Mouse (Mus musculus) embryonic facial prominence, embryonic 12.5 days (tissue): ENCODE results near the gene Ccna1. TPM values are rescaled to one million over a fixed set of nuclear protein-coding genes. Genes with fewer than 3 reads are reported as not detected.
A peak's percentile ranks its signal among the peaks of the same experiment; 100 is the strongest.

Experiments
- ATAC-seq: fragments of 200-750 bp; cut with Nextera tagmentation; 2 replicates; pipeline ENCODE4 v1.8.0; 2017; ENCODE audit not compliant: insufficient number of reproducible peaks, insufficient read depth, low FRiP score, low TSS enrichment
- H3K27ac ChIP-seq: fragments of 300-500 bp; sonication (generic); 2 replicates; pipeline ENCODE4 v1.5.1; 2016; ENCODE audit warnings: mild to moderate bottlenecking
- H3K27me3 ChIP-seq: fragments of 300-500 bp; sonication (generic); 2 replicates; pipeline ENCODE4 v1.6.1; 2016; ENCODE audit warnings: mild to moderate bottlenecking, moderate library complexity
- H3K36me3 ChIP-seq: fragments of 300-500 bp; sonication (generic); 2 replicates; pipeline ENCODE4 v1.6.1; 2016; ENCODE audit warnings: mild to moderate bottlenecking
- H3K4me1 ChIP-seq: fragments of 300-500 bp; sonication (generic); 2 replicates; pipeline ENCODE4 v1.6.1; 2016
- H3K4me2 ChIP-seq: fragments of 300-500 bp; sonication (generic); replicated peaks from 2 replicates; pipeline ENCODE4 v1.6.1; 2016; ENCODE audit warnings: mild to moderate bottlenecking, moderate library complexity
- H3K4me3 ChIP-seq: fragments of 300-500 bp; sonication (generic); 2 replicates; pipeline ENCODE4 v1.5.1; 2016; ENCODE audit warnings: mild to moderate bottlenecking
- H3K9ac ChIP-seq: fragments of 300-500 bp; sonication (generic); 2 replicates; pipeline ENCODE4 v1.6.1; 2016; ENCODE audit warnings: mild to moderate bottlenecking, moderate library complexity
- H3K9me3 ChIP-seq: fragments of 300-500 bp; sonication (generic); 2 replicates; pipeline ENCODE4 v1.6.1; 2016; ENCODE audit warnings: mild to moderate bottlenecking, moderate library complexity
- WGBS: fragments of 180-500 bp; shearing (Covaris S2); methylation state at CpG from one replicate; pipeline ENCODE4 v1.1.7; 2016; 5-methylcytosine and 5-hydroxymethylcytosine counted together
- polyA plus RNA-seq: library from polyadenylated mRNA; unstranded; fragments of >200 nt; fragmentation: Nextera tagmentation; extraction: Ambion mirVana; gene quantifications from 2 replicates; pipeline ENCODE4 v1.2.1, GENCODE M21; 2016

The Ccna1 gene
- polyA plus RNA-seq = 2.8 and 3.1 TPM in 2 replicates

DNA sequence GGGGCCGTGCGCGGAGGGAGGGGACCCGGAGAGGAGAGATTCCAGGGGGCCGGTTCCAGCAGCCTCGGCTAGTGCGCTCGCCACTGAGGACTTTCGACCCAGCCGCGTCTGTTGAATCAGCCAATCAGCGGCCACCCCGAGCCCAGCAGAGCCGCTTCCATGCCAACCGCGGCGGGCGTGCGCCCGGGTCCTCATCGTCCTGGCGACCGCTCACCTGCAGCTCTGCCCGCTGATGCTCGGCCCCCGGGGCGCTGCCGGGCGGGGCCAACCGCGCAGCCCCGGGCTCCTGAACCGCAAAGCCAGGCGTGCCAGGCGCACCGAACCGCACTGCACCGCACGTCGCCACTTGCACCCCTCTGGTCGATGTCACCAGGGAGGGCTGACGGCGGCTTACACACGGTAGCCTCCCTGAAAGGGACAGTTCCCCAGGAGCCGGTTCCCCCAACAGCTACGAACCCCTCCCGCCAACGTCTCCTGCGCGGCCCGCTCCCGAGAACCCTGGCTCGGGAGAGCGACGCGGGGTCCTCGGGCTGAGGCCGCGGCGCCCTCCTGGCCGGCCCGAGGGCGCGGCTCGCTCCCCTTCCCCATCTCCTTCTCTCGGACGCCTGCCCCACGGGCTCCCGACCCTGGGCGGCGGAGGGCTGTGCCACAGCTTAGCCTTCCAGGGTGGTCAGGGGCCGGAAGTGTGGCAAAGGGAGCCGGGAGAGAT lies at the start of gene Ccna1:
Gene Ccna1, minus strand, starts transcription at position 464 of the 709 bp plus-strand sequence.
- peak; percentile 90 for ATAC-seq
- no peak within 1 kb of the TSS for H3K27ac ChIP-seq
- peak within 1 kb of the TSS; percentile 99 for H3K4me2 ChIP-seq
- peak within 1 kb of the TSS; percentile 63 for H3K4me3 ChIP-seq
- peak within 1 kb of the TSS; percentile 50 for H3K9ac ChIP-seq
- under 1% methylated on average over 69 of the region's 73 CpGs for WGBS
- H3K36me3 ChIP-seq = no peaks in the 10 kb centered on the region
- peaks cover 30% of the 10 kb centered on the region for H3K27me3 ChIP-seq
- H3K4me1 ChIP-seq = peaks cover 12% of the 10 kb centered on the region
- H3K9me3 ChIP-seq = no peaks in the 10 kb centered on the region

- Histone ChIP-seq H3K9me3 (no peaks in the 10 kb centered on the region), H3K36me3 (no peaks in the 10 kb centered on the region), H3K27ac (no peak overlapping the region), H3K9ac (no peak overlapping the region), H3K27me3 (no peaks in the 10 kb centered on the region), H3K4me1 (peaks cover 11% of the 10 kb centered on the region), H3K4me2 (no peak overlapping the region), H3K4me3 (no peak overlapping the region)
- ATAC-seq = no peak
Measured at GRCm38 (mm10) chr3:55101092-55101491, 45.8 kb upstream of the Ccna1 start.

GRCm38 (mm10) chr3:55098990-55099389 lies 43.7 kb upstream of the Ccna1 start:
- no peak overlapping the region for H3K4me3 ChIP-seq
- no peak overlapping the region for H3K9ac ChIP-seq
- peaks cover 15% of the 10 kb centered on the region for H3K4me1 ChIP-seq
- WGBS = 71% methylated on average over 11 of the region's 11 CpGs
- no peaks in the 10 kb centered on the region for H3K27me3 ChIP-seq
- H3K9me3 ChIP-seq = no peaks in the 10 kb centered on the region
- H3K4me2 ChIP-seq = no peak overlapping the region
- no peak overlapping the region for H3K27ac ChIP-seq
- ATAC-seq = no peak
- no peaks in the 10 kb centered on the region for H3K36me3 ChIP-seq

DNA sequence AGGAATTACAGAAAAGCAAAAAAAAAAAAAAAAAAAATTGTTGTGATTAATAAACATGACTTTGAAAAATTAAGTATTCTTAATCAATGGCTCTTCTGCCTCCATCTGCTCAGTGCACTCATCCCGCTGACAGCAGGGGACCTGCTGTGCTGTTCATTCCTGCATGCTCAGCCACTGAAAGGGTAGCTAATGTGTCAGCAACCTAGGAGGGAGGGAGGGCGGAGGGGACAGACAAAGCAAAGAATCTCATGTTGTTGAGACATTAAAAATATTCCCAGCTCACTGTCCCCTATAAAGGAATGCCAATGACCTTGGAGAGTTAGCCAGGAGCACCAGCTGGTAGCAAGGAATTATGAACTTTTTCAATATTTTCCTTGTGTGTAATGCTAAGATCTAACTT lies 42.7 kb upstream of the Ccna1 start:
- ATAC-seq = no peak
- Histone ChIP-seq H3K4me2 (no peak overlapping the region), H3K4me3 (no peak overlapping the region), H3K9me3 (no peaks in the 10 kb centered on the region), H3K27me3 (no peaks in the 10 kb centered on the region), H3K27ac (no peak overlapping the region), H3K4me1 (peaks cover 15% of the 10 kb centered on the region), H3K9ac (no peak overlapping the region), H3K36me3 (no peaks in the 10 kb centered on the region)
- WGBS = 56% methylated on average over 2 of the region's 2 CpGs

- Histone ChIP-seq H3K36me3 (no peaks in the 10 kb centered on the region), H3K4me2 (no peak overlapping the region), H3K9ac (no peak overlapping the region), H3K4me3 (no peak overlapping the region), H3K9me3 (no peaks in the 10 kb centered on the region), H3K4me1 (peaks cover 15% of the 10 kb centered on the region), H3K27ac (peak overlapping the region; percentile 92), H3K27me3 (no peaks in the 10 kb centered on the region)
- ATAC-seq = no peak
- WGBS = 78% methylated on average over 2 of the region's 2 CpGs
Measured at GRCm38 (mm10) chr3:55097186-55097585, 41.9 kb upstream of the Ccna1 start.

DNA sequence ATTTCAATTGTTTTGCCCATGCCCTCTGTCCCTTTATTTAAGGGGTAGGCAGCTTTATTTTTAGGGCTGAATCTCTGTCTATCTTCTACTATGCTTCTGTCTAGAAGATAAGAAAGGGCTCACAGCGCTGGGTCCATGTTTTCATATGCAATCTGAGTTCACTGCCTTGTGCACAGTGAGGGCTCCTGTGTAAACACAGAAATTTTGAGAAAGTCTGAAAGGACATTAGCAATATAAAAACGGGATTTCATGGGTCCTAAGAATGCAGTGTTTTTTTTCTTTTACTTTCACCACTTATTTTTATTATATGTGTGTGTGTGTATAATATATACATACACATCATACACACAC lies 41.3 kb upstream of the Ccna1 start:
- no peak for ATAC-seq
- H3K9ac ChIP-seq = no peak overlapping the region
- peak overlapping the region; percentile 37 for H3K4me2 ChIP-seq
- H3K4me3 ChIP-seq = no peak overlapping the region
- H3K9me3 ChIP-seq = no peaks in the 10 kb centered on the region
- peak overlapping the region; percentile 92 for H3K27ac ChIP-seq
- no peaks in the 10 kb centered on the region for H3K36me3 ChIP-seq
- WGBS = 59% methylated on average over 2 of the region's 2 CpGs
- no peaks in the 10 kb centered on the region for H3K27me3 ChIP-seq
- peaks cover 15% of the 10 kb centered on the region for H3K4me1 ChIP-seq

GRCm38 (mm10) chr3:55095968-55096654 lies 40.8 kb upstream of the Ccna1 start:
- no peaks in the 10 kb centered on the region for H3K9me3 ChIP-seq
- peak; percentile 83 for ATAC-seq
- H3K4me3 ChIP-seq = no peak overlapping the region
- no peak overlapping the region for H3K9ac ChIP-seq
- peaks cover 15% of the 10 kb centered on the region for H3K4me1 ChIP-seq
- peak overlapping the region; percentile 37 for H3K4me2 ChIP-seq
- WGBS = 18% methylated on average over 8 of the region's 8 CpGs
- H3K27me3 ChIP-seq = no peaks in the 10 kb centered on the region
- H3K27ac ChIP-seq = peak overlapping the region; percentile 92
- no peaks in the 10 kb centered on the region for H3K36me3 ChIP-seq

DNA sequence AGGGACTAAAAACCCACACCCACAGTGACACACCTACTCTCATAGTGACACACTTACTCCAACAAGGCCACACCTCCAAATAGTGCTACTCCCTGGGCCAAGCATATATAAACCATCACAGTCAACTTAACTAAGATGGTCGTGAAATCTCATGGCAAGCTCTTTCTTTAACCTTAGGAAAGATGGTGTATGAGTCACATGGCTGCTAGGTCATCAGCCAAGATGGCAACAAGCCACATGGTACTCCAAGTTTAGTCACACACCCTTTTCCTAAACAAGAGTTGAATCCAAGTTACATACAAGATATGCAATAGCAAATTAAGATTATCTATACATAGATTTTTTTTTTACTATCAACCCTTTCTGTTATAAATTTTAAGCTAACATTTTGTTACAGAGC lies 37.9 kb upstream of the Ccna1 start:
- 72% methylated on average over 1 of the region's 1 CpGs for WGBS
- Histone ChIP-seq H3K9me3 (no peaks in the 10 kb centered on the region), H3K9ac (no peak overlapping the region), H3K4me1 (peaks cover 15% of the 10 kb centered on the region), H3K27me3 (no peaks in the 10 kb centered on the region), H3K27ac (no peak overlapping the region), H3K36me3 (no peaks in the 10 kb centered on the region), H3K4me2 (no peak overlapping the region), H3K4me3 (no peak overlapping the region)
- ATAC-seq = no peak

GRCm38 (mm10) chr3:55089291-55089690 lies 34.0 kb upstream of the Ccna1 start:
- ATAC-seq = no peak
- no peak overlapping the region for H3K4me3 ChIP-seq
- no peak overlapping the region for H3K27ac ChIP-seq
- 78% methylated on average over 4 of the region's 4 CpGs for WGBS
- no peaks in the 10 kb centered on the region for H3K4me1 ChIP-seq
- H3K36me3 ChIP-seq = no peaks in the 10 kb centered on the region
- no peaks in the 10 kb centered on the region for H3K9me3 ChIP-seq
- H3K27me3 ChIP-seq = no peaks in the 10 kb centered on the region
- no peak overlapping the region for H3K4me2 ChIP-seq
- H3K9ac ChIP-seq = no peak overlapping the region

DNA sequence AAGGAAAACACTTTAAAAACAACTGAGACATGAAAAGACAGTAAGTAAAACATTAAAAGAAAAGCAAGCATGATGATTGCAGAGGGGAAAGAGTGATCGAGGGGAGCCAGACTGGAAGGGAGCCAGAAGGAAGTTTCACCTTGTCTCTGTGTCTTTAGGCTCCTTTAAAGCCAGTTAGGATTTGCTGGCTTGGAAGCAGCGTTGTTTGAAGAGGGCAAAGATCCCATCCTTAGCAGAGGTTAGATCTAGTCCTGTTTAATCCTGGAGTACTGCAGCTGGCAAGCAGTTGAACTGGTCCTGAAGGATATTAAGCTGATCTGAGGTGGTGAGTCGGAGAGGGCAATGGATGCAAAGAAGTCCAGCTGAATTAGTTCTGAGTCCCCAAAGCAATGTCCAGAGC lies 33.5 kb upstream of the Ccna1 start:
- H3K27ac ChIP-seq = no peak overlapping the region
- H3K4me1 ChIP-seq = no peaks in the 10 kb centered on the region
- no peak overlapping the region for H3K4me3 ChIP-seq
- H3K9ac ChIP-seq = no peak overlapping the region
- H3K9me3 ChIP-seq = no peaks in the 10 kb centered on the region
- ATAC-seq = no peak
- H3K36me3 ChIP-seq = no peaks in the 10 kb centered on the region
- no peak overlapping the region for H3K4me2 ChIP-seq
- WGBS = 73% methylated on average over 3 of the region's 3 CpGs
- no peaks in the 10 kb centered on the region for H3K27me3 ChIP-seq

- H3K27ac ChIP-seq = no peak overlapping the region
- H3K9me3 ChIP-seq = no peaks in the 10 kb centered on the region
- H3K9ac ChIP-seq = no peak overlapping the region
- ATAC-seq = no peak
- H3K4me3 ChIP-seq = no peak overlapping the region
- H3K27me3 ChIP-seq = no peaks in the 10 kb centered on the region
- no peak overlapping the region for H3K4me2 ChIP-seq
- 68% methylated on average over 4 of the region's 4 CpGs for WGBS
- no peaks in the 10 kb centered on the region for H3K36me3 ChIP-seq
- no peaks in the 10 kb centered on the region for H3K4me1 ChIP-seq
Measured at GRCm38 (mm10) chr3:55088359-55088758, 33.1 kb upstream of the Ccna1 start.

GRCm38 (mm10) chr3:55087360-55087759 lies 32.1 kb upstream of the Ccna1 start:
- H3K4me2 ChIP-seq = no peak overlapping the region
- 61% methylated on average over 4 of the region's 4 CpGs for WGBS
- no peak overlapping the region for H3K9ac ChIP-seq

More at GRCm38 (mm10) chr3:55087360-55087759, 32.1 kb upstream of the Ccna1 start:
- Histone ChIP-seq H3K4me3 (no peak overlapping the region), H3K27ac (no peak overlapping the region), H3K36me3 (no peaks in the 10 kb centered on the region), H3K9me3 (no peaks in the 10 kb centered on the region), H3K27me3 (no peaks in the 10 kb centered on the region), H3K4me1 (no peaks in the 10 kb centered on the region)
- no peak for ATAC-seq
